In the genomic region with DNA sequence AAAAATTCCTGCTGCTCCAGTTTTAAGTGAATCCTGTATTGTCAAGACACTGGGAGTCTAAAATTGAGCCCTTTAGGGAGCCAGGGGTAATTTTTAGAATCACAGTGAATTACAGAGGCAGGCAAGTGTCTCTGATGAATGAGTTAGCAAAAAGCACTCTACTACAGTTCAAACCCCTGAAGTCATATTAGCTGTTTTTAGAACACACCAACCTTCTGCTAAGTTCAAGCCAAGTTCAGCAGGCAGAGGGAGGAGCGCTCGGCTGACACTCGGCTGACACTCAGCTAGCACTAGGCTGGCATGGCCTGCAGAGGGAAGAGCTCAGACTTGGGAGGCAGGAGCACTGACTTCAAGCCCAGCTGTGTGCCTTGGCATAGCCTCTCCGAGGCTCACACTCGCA, we compare ENCODE assay signal across 9 mouse cellular contexts.
DNase-seq lines count a peak whose midpoint lies in the region; ATAC-seq and TF ChIP-seq lines count a peak whose summit lies in the region.
"Had no signal": no experiment of that assay in that cellular context is flagged by ENCODE, and none has a peak within 500 bp of the region (broad histone marks: within the 10 kb centered on the region; RNA-seq: fewer than 3 reads in every experiment).

No protein-coding gene starts in this region.

- no peaks in the 10 kb centered on the region for H3K36me3 ChIP-seq in heart, embryonic 15.5 days
- H3K36me3 ChIP-seq: midbrain, embryonic 12.5 days had no signal

- DNase-seq in lung, adult 18-20 months, result peak; percentile 13 to 23
- no peak for DNase-seq in lung, adult 2 months
- peak; percentile 59 for DNase-seq in gastrocnemius, adult 18-20 months (ENCODE audit: low spot score)
- DNase-seq in skeletal muscle tissue, adult 2 months (ENCODE audit: low read depth, low spot score), result peak; percentile 63
- no peak for DNase-seq in spleen, adult 18-20 months
- no peak for DNase-seq in embryo, embryonic 10.5 days (ENCODE audit: low spot score)
- DNase-seq: cerebellum, adult 9-10 months had no signal

- peak overlapping the region; percentile 85 for H3K27ac ChIP-seq in heart, embryonic 15.5 days
- H3K27ac ChIP-seq: midbrain, embryonic 12.5 days had no signal

- WGBS in lung, adult 2 months, result 36% methylated on average over 5 of the region's 5 CpGs
- WGBS in heart, embryonic 15.5 days, result 25% methylated on average over 5 of the region's 5 CpGs

- H3K4me1 ChIP-seq in lung, adult 2 months (ENCODE audit: control insufficient read depth, insufficient read depth, low read length), result peaks cover 2% of the 10 kb centered on the region; the same call in 1 of the 2 replicates
- H3K4me1 ChIP-seq in heart, embryonic 15.5 days (replicated peaks), result peaks cover 21% of the 10 kb centered on the region

- peak; percentile 84 for ATAC-seq in heart, embryonic 15.5 days (replicated peaks; ENCODE audit: insufficient number of reproducible peaks, insufficient read depth, low FRiP score, low read depth)

- no peak for TF ChIP-seq CTCF in lung, adult 2 months (IDR thresholded peaks at IDR 0.05; ENCODE audit: insufficient read depth, low read length)

- H3K27me3 ChIP-seq in heart, embryonic 15.5 days, result no peaks in the 10 kb centered on the region

- H3K9me3 ChIP-seq in heart, embryonic 15.5 days (replicated peaks), result no peaks in the 10 kb centered on the region
- H3K9me3 ChIP-seq: midbrain, embryonic 12.5 days had no signal

- TF ChIP-seq POLR2A in lung, adult 2 months (IDR thresholded peaks at IDR 0.05; ENCODE audit: borderline replicate concordance, extremely low read depth, low read depth, low read length), result no peak

- H3K9ac ChIP-seq in heart, embryonic 15.5 days, result no peak overlapping the region
- H3K9ac ChIP-seq: midbrain, embryonic 12.5 days had no signal

- no peak overlapping the region for H3K4me3 ChIP-seq in lung, adult 2 months (replicated peaks; ENCODE audit: extremely low read depth, low read depth, low read length)
- no peak overlapping the region for H3K4me3 ChIP-seq in heart, embryonic 15.5 days
- H3K4me3 ChIP-seq: midbrain, embryonic 12.5 days had no signal

- peak overlapping the region; percentile 1; the same call in 1 of the 2 replicates for H3K4me2 ChIP-seq in heart, embryonic 15.5 days
- H3K4me2 ChIP-seq: midbrain, embryonic 12.5 days had no signal

Comparison
In these comparisons a context has a peak if more than half of its experiments do, and no peak if none do; other contexts are left out.
1. DNase-seq: peak in lung, adult 18-20 months (2 of 2), gastrocnemius, adult 18-20 months (single experiment) and skeletal muscle tissue, adult 2 months (single experiment); none in lung, adult 2 months (single experiment), spleen, adult 18-20 months (0 of 2) and embryo, embryonic 10.5 days (single experiment).